Mouse (Mus musculus): Measurements from ENCODE around the gene Dhrs1.

DNA sequence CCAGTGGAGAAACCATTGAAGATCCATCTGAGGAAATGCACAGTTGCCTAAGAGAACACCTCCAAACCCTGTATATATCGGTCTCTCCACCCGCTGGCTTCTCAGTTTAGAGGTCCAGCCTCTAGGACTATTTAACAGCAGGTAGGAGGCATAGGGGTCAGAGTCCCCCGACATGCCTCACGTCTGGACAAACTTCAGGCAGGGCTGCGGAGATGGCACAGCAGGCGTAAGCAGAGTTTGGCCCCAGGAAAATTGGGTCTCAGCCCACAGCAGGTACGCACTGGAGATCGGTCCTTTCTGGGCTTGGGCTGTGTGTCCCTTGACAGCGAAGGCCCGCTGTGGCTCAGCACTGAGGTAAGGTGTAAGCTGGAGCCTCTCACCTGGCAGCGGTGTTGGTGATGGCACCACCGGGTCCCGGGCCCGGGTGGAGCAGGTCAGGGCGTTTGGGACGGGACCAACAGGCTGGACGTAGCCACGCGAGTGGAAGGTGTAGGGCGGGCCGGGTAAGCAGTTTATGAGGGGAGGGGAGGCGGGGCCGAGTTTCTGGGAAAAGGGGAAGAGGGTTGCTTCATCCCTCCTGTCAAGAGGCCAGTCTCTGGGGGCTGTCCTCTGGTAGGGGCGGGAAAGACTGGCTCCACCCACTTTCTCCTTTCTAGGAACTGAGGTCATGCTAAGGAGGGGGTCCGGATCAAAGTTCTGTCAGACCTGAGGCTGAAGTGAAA lies 32.3 kb downstream of the Dhrs1 start:
- no peak for TF ChIP-seq CTCF (IDR thresholded peaks at IDR 0.05; ENCODE audit: low read depth)
- no peak for TF ChIP-seq EP300 (IDR thresholded peaks at IDR 0.05; ENCODE audit: low read depth)
